ENCODE assay signal across 8 mouse cellular contexts in the genomic region with DNA sequence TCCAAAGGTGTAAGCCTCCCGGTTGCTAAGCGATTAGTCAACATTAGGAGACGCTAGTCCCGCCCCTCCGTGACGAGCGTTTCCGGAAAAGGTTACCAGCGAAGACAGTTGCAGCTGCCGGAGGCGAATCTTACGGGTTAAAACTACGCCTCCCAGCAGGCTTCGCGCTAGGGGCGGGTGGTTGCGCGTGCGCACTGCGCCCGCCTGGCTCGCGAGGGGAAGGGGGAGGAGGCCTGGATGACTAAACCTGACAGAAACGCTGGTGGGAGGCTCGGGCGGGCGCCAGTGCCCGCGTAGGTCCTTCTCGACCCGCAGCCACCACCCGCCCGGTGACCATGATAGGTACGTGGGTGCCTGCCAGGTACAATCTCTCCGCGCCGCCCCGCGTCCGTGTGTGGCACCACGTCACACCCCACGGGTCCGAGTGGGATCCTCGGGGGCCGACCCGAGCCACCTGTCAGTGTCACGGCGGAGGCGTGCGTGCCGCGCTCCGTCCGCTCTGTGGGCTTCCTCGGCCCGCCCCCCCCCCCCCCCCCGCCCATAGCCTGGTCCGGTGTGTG. TPM values are rescaled to one million over a fixed set of nuclear protein-coding genes. Genes with fewer than 3 reads are reported as not detected.
DNase-seq lines count a peak whose midpoint lies in the region; ATAC-seq and TF ChIP-seq lines count a peak whose summit lies in the region.

A gene (minus strand): TSS at position 164 of the 560 bp plus-strand sequence.
A gene (plus strand): TSS at position 237 of the 560 bp plus-strand sequence.

- no peaks in the 10 kb centered on the region for H3K9me3 ChIP-seq in hindbrain, embryonic 10.5 days
- H3K9me3 ChIP-seq in lung, postnatal 0 days (ENCODE audit: low read length) = no peaks in the 10 kb centered on the region

- DNase-seq in MN1 (ENCODE audit: low spot score) = peak; percentile 98
- peak; percentile 98 for DNase-seq in cerebellum, adult 9-10 months
- DNase-seq in hindbrain, embryonic 10.5 days (ENCODE audit: low spot score) = peak; percentile 98
- peak; percentile 98 for DNase-seq in layer of hippocampus, adult 9-11 months
- peak; percentile 98 for DNase-seq in lung, postnatal 0 days (ENCODE audit: low spot score)
- DNase-seq in ovary, postnatal 14 days (ENCODE audit: low spot score) = peak; percentile 97
- peak; percentile 98 for DNase-seq in thymus, postnatal 14 days

- peak within 1 kb of the TSS; percentile 71 for H3K4me2 ChIP-seq in lung, postnatal 0 days (replicated peaks; ENCODE audit: low read depth, low read length)

- H3K27me3 ChIP-seq in hindbrain, embryonic 10.5 days (ENCODE audit: insufficient read depth, poor library complexity, severe bottlenecking) = no peaks in the 10 kb centered on the region
- no peaks in the 10 kb centered on the region for H3K27me3 ChIP-seq in lung, postnatal 0 days (replicated peaks; ENCODE audit: insufficient read depth, low read length)

- ATAC-seq in frontal cortex, adult (ENCODE audit: low TSS enrichment) = peak; percentile 97
- peak; percentile 97 for ATAC-seq in lung, postnatal 0 days

- WGBS in hindbrain, embryonic 10.5 days = under 1% methylated on average over 57 of the region's 58 CpGs
- WGBS in lung, postnatal 0 days = 0% methylated on average over 36 of the region's 58 CpGs

- H3K36me3 ChIP-seq in hindbrain, embryonic 10.5 days = no peaks in the 10 kb centered on the region
- H3K36me3 ChIP-seq in lung, postnatal 0 days (ENCODE audit: insufficient read depth, low read length) = no peaks in the 10 kb centered on the region

- peak within 1 kb of the TSS; percentile 41 for H3K9ac ChIP-seq in lung, postnatal 0 days (replicated peaks; ENCODE audit: low read depth)

- H3K4me1 ChIP-seq in hindbrain, embryonic 10.5 days (replicated peaks) = peaks cover 6% of the 10 kb centered on the region
- no peaks in the 10 kb centered on the region for H3K4me1 ChIP-seq in lung, postnatal 0 days (ENCODE audit: insufficient read depth, low read depth, low read length)

- no peak; the same call in 1 of the 2 replicates for TF ChIP-seq CTCF in lung, postnatal 0 days (IDR thresholded peaks at IDR 0.05)

- TF ChIP-seq EP300 in lung, postnatal 0 days (IDR thresholded peaks at IDR 0.05) = no peak; the same call in 1 of the 2 replicates

- peak within 1 kb of the TSS; percentile 87 for H3K27ac ChIP-seq in hindbrain, embryonic 10.5 days
- H3K27ac ChIP-seq in lung, postnatal 0 days (ENCODE audit: low read length) = peak within 1 kb of the TSS; percentile 75

- H3K4me3 ChIP-seq in hindbrain, embryonic 10.5 days = peak within 1 kb of the TSS; percentile 85
- peak within 1 kb of the TSS; percentile 76 for H3K4me3 ChIP-seq in lung, postnatal 0 days (ENCODE audit: low read depth, low read length)

RNA-seq across cellular contexts. Expression of the first gene that starts in this region (rescaled TPM):
- polyA plus RNA-seq in hindbrain, embryonic 10.5 days (2016; fragmentation: Nextera tagmentation; extraction: Ambion mirVana) = 2.8 and 5.5 TPM in 2 replicates
- polyA plus RNA-seq in lung, postnatal 0 days (2015; fragmentation: Nextera tagmentation; extraction: Ambion mirVana) = 6.7 and 8.1 TPM in 2 replicates

RNA-seq across cellular contexts. Expression of the second gene that starts in this region (rescaled TPM):
- 1.2 TPM in 2 replicates for polyA plus RNA-seq in hindbrain, embryonic 10.5 days (2016; fragmentation: Nextera tagmentation; extraction: Ambion mirVana)
- polyA plus RNA-seq in lung, postnatal 0 days (2015; fragmentation: Nextera tagmentation; extraction: Ambion mirVana) = 2.8 TPM in 2 replicates

Comparison
In these comparisons a context has a peak if more than half of its experiments do, and no peak if none do; other contexts are left out.
1. Peak in every context shown above with its lines: DNase-seq, ATAC-seq, H3K4me3 ChIP-seq and H3K27ac ChIP-seq.